Mouse (Mus musculus) cerebellum, adult 8-10 months (tissue): ENCODE results near the gene Abcc4.

Experiments used
- DNase-seq: peaks from one replicate; pipeline ENCODE4 v3.0.0; 2022

Abcc4 gene

GRCm38 (mm10) chr14:118710945-118711344, 4.9 kb upstream of the Abcc4 start:
- DNase-seq, result no peak

- peak; percentile 77 for DNase-seq
These were observed 3.7 kb upstream of the Abcc4 start for GRCm38 (mm10) chr14:118709736-118710135.

GRCm38 (mm10) chr14:118708126-118708525, 2.1 kb upstream of the Abcc4 start:
- no peak for DNase-seq

GRCm38 (mm10) chr14:118706962-118707361, 943 bp upstream of the Abcc4 start:
- DNase-seq, result no peak

- no peak for DNase-seq
These were observed 583 bp downstream of the Abcc4 start for GRCm38 (mm10) chr14:118705465-118705807.

- no peak for DNase-seq
These were observed 2.7 kb downstream of the Abcc4 start for GRCm38 (mm10) chr14:118703363-118703762.

- no peak for DNase-seq
These were observed 3.9 kb downstream of the Abcc4 start for GRCm38 (mm10) chr14:118701991-118702608.

GRCm38 (mm10) chr14:118700576-118700975, 5.4 kb downstream of the Abcc4 start:
- DNase-seq, result no peak

- DNase-seq, result no peak
These were observed 6.1 kb downstream of the Abcc4 start for GRCm38 (mm10) chr14:118699963-118700362.

GRCm38 (mm10) chr14:118699508-118699907, 6.5 kb downstream of the Abcc4 start:
- no peak for DNase-seq

GRCm38 (mm10) chr14:118696556-118697289, 9.3 kb downstream of the Abcc4 start:
- peak; percentile 38 for DNase-seq

GRCm38 (mm10) chr14:118695866-118696265, 10.2 kb downstream of the Abcc4 start:
- no peak for DNase-seq

GRCm38 (mm10) chr14:118694321-118694720, 11.7 kb downstream of the Abcc4 start:
- DNase-seq, result no peak

- DNase-seq, result no peak
These were observed 14.1 kb downstream of the Abcc4 start for GRCm38 (mm10) chr14:118691910-118692309.

- no peak for DNase-seq
These were observed 14.6 kb downstream of the Abcc4 start for GRCm38 (mm10) chr14:118691404-118691803.

GRCm38 (mm10) chr14:118690921-118691320, 15.1 kb downstream of the Abcc4 start:
- no peak for DNase-seq

- no peak for DNase-seq
These were observed 15.7 kb downstream of the Abcc4 start for GRCm38 (mm10) chr14:118690336-118690735.

GRCm38 (mm10) chr14:118688643-118689042, 17.4 kb downstream of the Abcc4 start:
- DNase-seq, result no peak

GRCm38 (mm10) chr14:118686861-118687260, 19.2 kb downstream of the Abcc4 start:
- DNase-seq, result no peak

GRCm38 (mm10) chr14:118685572-118685971, 20.4 kb downstream of the Abcc4 start:
- DNase-seq, result no peak

GRCm38 (mm10) chr14:118682339-118683034, 23.5 kb downstream of the Abcc4 start:
- no peak for DNase-seq

GRCm38 (mm10) chr14:118681087-118681486, 24.9 kb downstream of the Abcc4 start:
- DNase-seq, result no peak

GRCm38 (mm10) chr14:118678279-118678985, 27.6 kb downstream of the Abcc4 start:
- no peak for DNase-seq
